Mouse (Mus musculus) left cerebral cortex, adult 2 months (tissue): ENCODE data around the gene Icos. TPM values are rescaled to one million over a fixed set of nuclear protein-coding genes. Genes with fewer than 3 reads are reported as not detected.
A peak's percentile ranks its signal among the peaks of the same experiment; 100 is the strongest.

Experiments
- DNase-seq, 2 experiments: peaks; one replicate each; pipeline ENCODE4 v3.0.0; 2021 to 2022; ENCODE audit warnings: low spot score in 2 of 2, mixed read lengths in 1 of 2; ENCODE audit errors: extremely low spot score in 1 of 2
- H3K27ac ChIP-seq: fragments of 200-600 bp; 2 replicates; pipeline ENCODE4 v1.8.1; 2022
- H3K4me3 ChIP-seq: fragments of 200-600 bp; 2 replicates; pipeline ENCODE4 v1.8.1; 2022
- CTCF ChIP-seq: fragments of 200-600 bp; IDR thresholded peaks from 2 replicates; pipeline ENCODE4 v1.8.1; 2022; ENCODE audit warnings: antibody characterized with exemption, mild to moderate bottlenecking, moderate library complexity
- intact Hi-C: fragments of 180-260 bp; cut with DNase I; formaldehyde crosslinking; loops from one replicate; pipeline ENCODE4 v1.15.1; 2025
- total RNA-seq, 2 experiments: library from RNA; stranded (reverse); gene quantifications; 2 replicates each; pipeline ENCODE4 v1.2.3; 2021

Icos gene
- total RNA-seq, 2 experiments from 2014 or later = 0.09 TPM; not detected in 1

DNA sequence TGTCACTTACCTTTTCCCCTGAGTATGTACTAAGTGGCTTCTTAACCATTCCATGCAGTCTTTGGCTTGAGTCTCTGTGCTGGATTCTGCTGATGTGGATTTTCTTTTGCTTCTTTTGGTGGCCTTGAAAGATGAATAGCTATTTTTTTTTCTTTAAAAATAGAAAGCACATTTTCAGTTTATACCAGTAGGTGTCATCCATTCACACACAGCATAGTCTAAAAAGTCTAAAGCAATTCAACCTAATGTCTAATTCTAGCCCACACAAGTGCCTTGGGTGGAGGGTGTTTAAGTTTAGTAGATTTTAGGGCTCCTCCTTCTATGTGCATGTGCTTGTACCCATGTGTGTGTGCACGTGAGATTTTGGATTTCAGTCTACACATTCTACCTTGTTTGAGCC lies 6.9 kb upstream of the Icos start:
- intact Hi-C loops = no loop called here
- no peak for DNase-seq
- Histone ChIP-seq H3K27ac (no peak overlapping the region), H3K4me3 (no peak overlapping the region)
- TF ChIP-seq CTCF = peak; percentile 36

DNA sequence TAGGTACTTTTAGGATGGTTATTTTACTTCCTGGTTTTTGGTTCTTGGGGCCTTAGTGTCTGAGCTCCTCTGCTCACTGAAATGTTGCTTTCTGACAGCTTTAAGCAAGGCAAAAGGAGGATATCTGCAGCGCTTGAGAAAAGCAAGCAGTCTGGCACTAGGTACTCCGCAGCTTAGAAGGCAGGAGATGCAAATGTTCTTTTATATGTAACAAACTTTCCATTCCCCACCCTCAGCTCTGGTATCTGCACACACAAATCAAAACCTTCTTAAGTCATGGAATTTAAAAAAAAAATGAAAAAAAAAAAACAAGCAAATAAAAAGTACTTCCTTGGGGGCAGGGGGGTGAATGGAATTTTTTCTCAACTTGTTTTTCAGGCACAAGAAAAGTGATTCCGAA lies 3.5 kb upstream of the Icos start:
- intact Hi-C loops = no loop called here
- no peak for TF ChIP-seq CTCF
- DNase-seq = no peak
- H3K27ac ChIP-seq = no peak overlapping the region
- no peak overlapping the region for H3K4me3 ChIP-seq

DNA sequence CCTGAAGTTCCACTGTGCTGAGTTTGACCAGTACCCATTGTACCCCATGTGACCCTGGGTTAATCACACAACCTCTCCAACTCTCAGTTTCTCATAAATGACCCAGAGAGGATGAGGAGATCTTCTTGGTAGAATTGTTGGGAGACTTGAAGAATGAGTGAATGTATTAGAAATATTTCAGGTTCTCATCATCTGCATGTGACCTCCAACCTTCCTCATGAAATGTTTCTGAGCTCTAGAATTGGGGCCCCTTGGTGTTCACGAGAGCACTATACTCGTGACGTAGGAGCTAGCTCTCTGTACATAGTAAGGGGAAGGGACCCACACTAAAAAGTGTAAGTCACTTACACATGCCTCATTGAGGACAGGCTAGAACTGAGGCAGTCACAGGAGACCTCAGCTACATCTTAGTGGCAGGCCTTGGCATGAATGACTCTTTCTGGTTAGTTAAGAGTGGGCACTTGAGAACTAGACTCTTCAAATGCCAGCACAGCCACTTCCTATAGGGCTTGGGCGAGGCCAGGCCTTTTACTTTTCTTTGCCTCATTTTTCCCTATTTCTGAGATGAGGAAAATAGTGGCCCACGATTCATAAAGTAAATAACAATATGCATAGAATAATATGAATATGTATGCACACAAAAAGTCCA lies 2.0 kb upstream of the Icos start:
- TF ChIP-seq CTCF = no peak
- Histone ChIP-seq H3K27ac (no peak overlapping the region), H3K4me3 (no peak overlapping the region)
- no peak for DNase-seq
- intact Hi-C loops = no loop called here

DNA sequence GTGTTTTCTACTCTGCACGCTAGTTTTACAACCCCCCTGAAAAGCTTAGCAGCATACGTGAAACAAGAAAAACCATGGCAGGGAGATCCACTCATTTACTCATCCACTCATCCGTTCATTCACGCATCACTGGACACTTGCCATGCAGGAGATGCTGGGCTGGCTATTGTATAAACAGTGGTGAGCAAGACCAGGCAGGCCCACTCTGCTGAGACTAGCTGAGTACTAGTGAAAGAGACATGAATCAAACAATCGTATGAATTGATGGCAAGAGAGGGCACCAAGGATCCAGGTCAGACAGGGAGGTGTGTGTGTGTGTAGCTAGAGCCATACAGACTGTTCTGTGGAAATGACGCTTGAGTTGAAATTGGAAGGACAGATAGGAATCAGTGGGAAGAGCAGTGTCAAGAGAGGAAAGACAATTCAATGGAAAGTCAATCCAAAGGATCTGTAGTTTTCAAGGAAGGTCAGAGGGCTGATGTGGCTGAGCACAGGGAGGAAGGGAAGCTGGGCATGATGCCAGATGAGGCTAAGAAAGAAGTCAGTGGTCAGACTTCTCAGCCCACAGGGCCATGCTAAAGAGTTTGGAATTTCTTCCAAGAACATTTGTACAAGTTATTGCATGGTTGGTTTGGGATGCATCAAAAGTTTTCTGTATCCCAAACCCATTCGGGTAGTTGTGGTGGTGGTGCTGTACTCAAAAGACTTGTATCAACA lies 1.6 kb downstream of the Icos start:
- Histone ChIP-seq H3K4me3 (no peak overlapping the region), H3K27ac (no peak overlapping the region)
- DNase-seq = no peak
- intact Hi-C loops = no loop called here
- no peak for TF ChIP-seq CTCF

DNA sequence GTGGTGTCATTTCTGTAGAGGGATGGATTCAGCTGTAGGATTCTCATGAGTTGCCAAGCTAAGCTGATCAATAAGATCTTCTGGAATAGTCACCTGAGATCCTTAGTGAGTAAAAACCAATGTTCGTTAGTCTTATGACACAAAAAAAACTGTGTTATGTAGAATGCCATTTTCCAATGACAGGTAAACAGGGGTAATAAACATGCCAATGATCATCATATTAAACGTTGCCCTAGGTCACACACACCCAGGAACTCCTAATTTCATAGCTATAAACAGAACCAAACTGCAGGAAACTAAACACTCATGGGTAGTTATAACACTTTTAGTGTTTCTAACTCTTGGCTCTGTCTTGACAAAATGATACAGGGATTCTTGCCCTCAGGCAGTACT lies 2.1 kb downstream of the Icos start:
- intact Hi-C loops = no loop called here
- DNase-seq = no peak
- H3K27ac ChIP-seq = no peak overlapping the region
- no peak for TF ChIP-seq CTCF
- no peak overlapping the region for H3K4me3 ChIP-seq

DNA sequence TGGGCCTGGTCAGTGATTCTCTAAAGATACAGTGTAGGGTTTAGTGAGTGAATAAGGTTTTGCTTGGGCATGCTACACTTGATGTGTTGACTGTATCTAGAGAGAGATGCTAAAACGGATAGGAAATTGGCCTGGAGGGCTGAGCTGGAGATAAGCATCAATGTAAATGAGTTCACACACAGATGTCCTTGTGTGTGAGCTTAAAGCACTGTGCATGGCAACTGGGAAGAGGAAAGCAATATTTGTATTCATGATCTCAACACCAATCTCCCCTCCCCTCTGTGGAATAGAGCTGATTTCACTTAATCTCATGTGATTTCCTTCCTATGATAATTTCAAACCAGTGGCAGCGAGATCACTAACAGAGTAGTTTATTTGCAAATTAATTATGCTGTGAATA lies 7.3 kb downstream of the Icos start:
- DNase-seq = no peak
- intact Hi-C loops = no loop called here
- no peak overlapping the region for H3K27ac ChIP-seq
- TF ChIP-seq CTCF = no peak
- H3K4me3 ChIP-seq = no peak overlapping the region

DNA sequence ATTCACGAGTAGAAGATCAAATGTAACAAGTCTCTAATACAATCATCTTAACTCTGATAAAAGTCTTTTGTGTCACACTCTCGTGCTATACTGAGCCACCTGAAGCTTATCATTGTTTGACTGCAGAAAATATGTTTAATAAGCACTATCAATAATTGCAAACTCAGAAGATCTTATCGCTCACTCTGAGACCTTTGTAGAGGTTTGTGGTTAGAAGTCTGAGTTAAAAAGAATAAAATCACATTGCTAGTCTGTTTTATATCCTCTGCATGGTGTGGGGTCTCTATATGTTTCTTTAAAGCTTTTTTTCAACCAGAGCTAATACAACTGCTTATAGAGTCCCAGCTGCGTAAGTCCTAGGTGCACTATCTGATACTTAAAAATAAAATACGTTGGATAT lies 8.4 kb downstream of the Icos start:
- no peak overlapping the region for H3K4me3 ChIP-seq
- H3K27ac ChIP-seq = no peak overlapping the region
- no peak for DNase-seq
- intact Hi-C loops = no loop called here
- no peak for TF ChIP-seq CTCF

DNA sequence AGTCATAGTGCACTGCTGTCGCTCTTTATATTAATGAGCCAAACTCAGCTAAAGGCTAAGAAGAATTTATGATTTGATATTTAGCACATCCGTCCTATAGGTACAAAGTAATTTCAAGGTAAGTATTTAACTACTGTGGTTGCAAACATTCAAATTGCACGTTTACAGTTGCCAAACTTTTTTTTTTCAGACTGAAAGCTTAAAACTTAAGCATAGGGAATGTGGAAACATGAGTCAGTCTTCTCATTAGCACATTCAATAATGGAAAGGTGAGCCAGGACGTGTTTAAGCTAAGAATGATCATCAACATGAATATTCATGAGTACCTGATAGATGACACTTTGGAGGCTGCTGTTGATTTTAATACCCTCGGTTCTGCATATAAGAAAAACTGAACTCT lies 11.4 kb downstream of the Icos start:
- no peak for DNase-seq
- no peak overlapping the region for H3K27ac ChIP-seq
- intact Hi-C loops = no loop called here
- TF ChIP-seq CTCF = no peak
- H3K4me3 ChIP-seq = no peak overlapping the region

DNA sequence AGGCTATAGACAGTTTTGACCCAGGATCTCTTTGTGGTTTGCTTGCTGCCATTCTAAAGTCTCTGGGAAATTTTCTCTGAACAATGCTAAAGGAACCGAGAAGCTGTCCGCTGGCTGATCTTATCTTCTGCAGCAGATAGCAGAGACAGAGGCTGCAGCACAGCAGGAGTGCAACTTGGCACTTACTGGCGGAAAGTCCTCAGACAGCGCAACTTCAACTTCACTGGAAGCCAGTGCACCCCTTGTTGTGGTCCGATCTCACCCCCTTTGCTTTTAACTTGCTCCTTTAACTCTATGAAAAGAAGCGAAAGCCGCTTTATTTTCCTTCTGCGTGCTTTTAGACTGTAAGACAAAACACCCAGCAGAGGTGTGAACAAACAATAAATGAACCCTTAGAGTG lies 12.6 kb downstream of the Icos start:
- no peak for TF ChIP-seq CTCF
- no peak overlapping the region for H3K27ac ChIP-seq
- H3K4me3 ChIP-seq = no peak overlapping the region
- DNase-seq = no peak
- intact Hi-C loops = no loop called here

DNA sequence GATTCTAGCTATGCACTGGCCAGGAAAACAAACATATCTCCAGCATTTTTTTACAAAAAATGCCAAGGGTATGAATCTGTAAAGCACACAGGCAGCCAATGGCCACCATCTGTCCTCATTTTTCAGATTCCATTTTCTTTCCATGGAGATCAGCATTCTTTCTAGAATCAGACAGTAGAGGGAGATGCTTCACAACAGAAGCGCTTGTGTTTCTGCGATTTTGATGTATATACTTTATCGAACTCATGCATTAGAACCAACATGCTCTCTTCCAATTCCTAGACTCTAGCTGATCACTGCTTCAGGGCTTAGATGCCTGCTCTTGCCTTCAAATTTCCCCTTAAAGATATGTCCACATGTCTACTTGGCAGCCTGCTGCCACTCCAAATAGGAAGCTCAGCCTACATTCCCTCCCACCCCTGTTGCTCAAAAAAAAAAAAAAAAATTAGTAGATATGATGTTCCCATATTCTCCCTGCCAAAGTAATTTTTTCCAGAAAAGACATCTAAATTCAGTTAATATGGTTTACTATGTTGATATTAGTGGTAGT lies 20.4 kb downstream of the Icos start:
- Histone ChIP-seq H3K27ac (no peak overlapping the region), H3K4me3 (no peak overlapping the region)
- intact Hi-C loops = no loop called here
- TF ChIP-seq CTCF = peak; percentile 45
- no peak for DNase-seq

DNA sequence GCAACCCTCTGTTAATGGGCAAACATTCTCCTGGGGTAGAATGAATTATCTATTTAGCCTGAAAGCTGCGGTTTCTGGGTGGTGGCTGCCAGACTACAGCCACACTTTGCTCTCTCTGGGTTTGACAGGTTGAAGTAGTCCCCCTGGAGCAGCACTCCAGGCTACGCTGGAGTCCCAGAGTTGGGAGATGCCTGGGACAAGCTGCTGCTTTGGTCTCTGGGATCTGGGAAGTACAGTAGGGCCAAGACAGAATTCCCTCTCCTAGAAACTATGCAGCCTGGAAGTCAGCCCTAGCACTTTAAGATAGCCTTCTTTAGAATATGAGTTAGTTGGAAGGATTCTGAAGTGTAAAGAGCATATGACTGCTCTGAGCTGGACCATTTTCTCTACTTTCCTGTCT lies 21.0 kb downstream of the Icos start:
- intact Hi-C loops = no loop called here
- DNase-seq = no peak
- TF ChIP-seq CTCF = no peak
- Histone ChIP-seq H3K27ac (no peak overlapping the region), H3K4me3 (no peak overlapping the region)

DNA sequence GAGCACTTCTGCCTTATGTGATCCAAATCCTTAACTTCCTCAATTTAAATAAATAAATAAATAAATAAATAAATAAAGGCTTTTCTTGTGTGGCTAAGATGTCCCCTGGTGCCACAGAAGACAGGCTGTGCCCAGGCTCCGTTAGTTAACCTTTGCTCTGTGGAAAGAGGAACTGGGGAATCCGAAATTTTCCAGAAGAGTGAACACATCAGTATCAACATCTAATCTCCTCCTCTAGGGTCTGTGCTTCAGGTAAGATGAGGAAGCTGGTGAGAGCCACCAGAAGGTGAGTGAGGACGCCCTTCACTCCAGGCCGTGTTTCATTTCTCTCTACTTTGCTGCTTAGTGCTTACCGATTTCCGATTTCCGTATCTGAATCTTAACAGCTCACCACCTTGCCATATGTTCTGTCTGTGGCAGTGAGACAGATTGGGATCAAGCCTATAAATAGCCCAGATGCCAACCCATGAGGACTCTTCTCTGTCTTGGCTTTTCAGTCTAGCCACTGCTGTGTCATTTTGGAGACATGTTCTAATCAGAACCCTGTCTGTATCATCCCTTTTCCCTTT lies 24.1 kb downstream of the Icos start:
- TF ChIP-seq CTCF = no peak
- intact Hi-C loops = no loop called here
- Histone ChIP-seq H3K27ac (no peak overlapping the region), H3K4me3 (no peak overlapping the region)
- no peak for DNase-seq

DNA sequence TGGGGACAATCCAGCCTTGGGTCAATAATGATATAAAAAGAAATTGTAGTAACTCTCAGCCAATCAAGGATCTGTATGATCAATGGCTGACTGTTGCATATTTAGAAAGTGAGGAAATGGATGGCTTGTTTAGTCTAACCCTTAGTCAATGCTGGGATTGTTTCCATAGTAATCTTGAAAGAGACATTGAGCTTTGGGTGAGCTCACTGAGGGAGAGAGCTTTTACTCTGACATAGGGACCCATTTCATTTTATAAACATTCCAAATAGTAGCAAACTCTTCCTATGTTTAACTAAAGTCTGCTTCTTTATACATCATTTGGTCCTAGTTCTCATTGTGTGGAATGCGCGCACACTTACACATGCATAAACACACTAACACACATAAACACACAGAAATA lies 28.5 kb downstream of the Icos start:
- DNase-seq = no peak
- no peak overlapping the region for H3K27ac ChIP-seq
- intact Hi-C loops = no loop called here
- TF ChIP-seq CTCF = no peak
- H3K4me3 ChIP-seq = no peak overlapping the region
